Mouse (Mus musculus): ENCODE data around the gene Olfr556.
A peak's percentile ranks its signal among the peaks of the same experiment; 100 is the strongest.
"Not testable (repeated sequence)": the region's sequence is repeated elsewhere in the genome, so short reads cannot be mapped to it uniquely, and the experiment has no call there.

Olfr556 gene

GRCm38 (mm10) chr7:102664599-102664998 lies at the start of gene Olfr556:
TSS of gene Olfr556 (plus strand) at chr7:102664899.
- DNase-seq (ENCODE audit: low read depth) = no peak

GRCm38 (mm10) chr7:102618118-102618517 lies 46.6 kb upstream of the Olfr556 start, which contains the start of gene Olfr553:
TSS of gene Olfr553 (minus strand) at chr7:102618218.
- DNase-seq (ENCODE audit: low read depth) = no peak

- no peak for DNase-seq (ENCODE audit: low read depth)
Observed at GRCm38 (mm10) chr7:102619608-102620007, 45.1 kb upstream of the Olfr556 start.

GRCm38 (mm10) chr7:102620368-102620767 lies 44.3 kb upstream of the Olfr556 start:
- DNase-seq (ENCODE audit: low read depth) = not testable (repeated sequence)

- peak; percentile 80 for DNase-seq (ENCODE audit: low read depth)
Observed at GRCm38 (mm10) chr7:102636665-102637064, 28.0 kb upstream of the Olfr556 start.

GRCm38 (mm10) chr7:102638132-102638531 lies 26.6 kb upstream of the Olfr556 start, which contains the start of gene Olfr554:
TSS of gene Olfr554 (plus strand) at chr7:102638432.
- DNase-seq (ENCODE audit: low read depth) = no peak

GRCm38 (mm10) chr7:102644945-102645344 lies 19.8 kb upstream of the Olfr556 start:
- not testable (repeated sequence) for DNase-seq (ENCODE audit: low read depth)

GRCm38 (mm10) chr7:102658523-102658922 lies 6.2 kb upstream of the Olfr556 start, which contains the start of gene Olfr555:
TSS of gene Olfr555 (plus strand) at chr7:102658823.
- DNase-seq (ENCODE audit: low read depth) = no peak

GRCm38 (mm10) chr7:102665378-102665777 lies 679 bp downstream of the Olfr556 start:
- DNase-seq (ENCODE audit: low read depth) = peak; percentile 23

GRCm38 (mm10) chr7:102676225-102676624 lies 11.5 kb downstream of the Olfr556 start:
- no peak for DNase-seq (ENCODE audit: low read depth)

- DNase-seq (ENCODE audit: low read depth) = no peak
Observed at GRCm38 (mm10) chr7:102681916-102682315, 17.2 kb downstream of the Olfr556 start.

GRCm38 (mm10) chr7:102686944-102687501 lies 22.3 kb downstream of the Olfr556 start, which contains the start of gene Trim68:
TSS of gene Trim68 (minus strand) at chr7:102687327.
- peak; percentile 93 for DNase-seq (ENCODE audit: low read depth)

- DNase-seq (ENCODE audit: low read depth) = peak; percentile 72
Observed at GRCm38 (mm10) chr7:102695358-102696125, 30.8 kb downstream of the Olfr556 start, which contains the start of gene Olfr557. TSS of gene Olfr557 (plus strand) at chr7:102695910.

GRCm38 (mm10) chr7:102698461-102698860 lies 33.8 kb downstream of the Olfr556 start:
- no peak for DNase-seq (ENCODE audit: low read depth)

- no peak for DNase-seq (ENCODE audit: low read depth)
Observed at GRCm38 (mm10) chr7:102701915-102702314, 37.2 kb downstream of the Olfr556 start, which contains the start of gene Olfr558. TSS of gene Olfr558 (plus strand) at chr7:102702215.

GRCm38 (mm10) chr7:102718970-102719369 lies 54.3 kb downstream of the Olfr556 start, which contains the start of gene Olfr33:
TSS of gene Olfr33 (minus strand) at chr7:102719070.
- no peak for DNase-seq (ENCODE audit: low read depth)

All from naive thymus-derived CD4-positive, alpha-beta T cell, adult 2 months (primary cell).